Mouse (Mus musculus) heart, adult 8-10 months (tissue): Measurements from ENCODE around the gene Fcrl1. TPM values are rescaled to one million over a fixed set of nuclear protein-coding genes. Genes with fewer than 3 reads are reported as not detected.

Source experiments
- DNase-seq: peaks from one replicate; pipeline ENCODE4 v3.0.0; 2022; ENCODE audit warnings: low spot score
- total RNA-seq, 4 experiments: library from RNA; stranded (reverse); gene quantifications; 2 replicates each; pipeline ENCODE4 v1.2.4; 2022

Gene Fcrl1
- total RNA-seq, 4 experiments from 2014 or later: 0.46 TPM; not detected in 3

- no peak for DNase-seq
Observed at GRCm38 (mm10) chr3:87410605-87411004, 34.4 kb downstream of the Fcrl1 start.

- no peak for DNase-seq
Observed at GRCm38 (mm10) chr3:87411150-87411549, 35.0 kb downstream of the Fcrl1 start.

DNA sequence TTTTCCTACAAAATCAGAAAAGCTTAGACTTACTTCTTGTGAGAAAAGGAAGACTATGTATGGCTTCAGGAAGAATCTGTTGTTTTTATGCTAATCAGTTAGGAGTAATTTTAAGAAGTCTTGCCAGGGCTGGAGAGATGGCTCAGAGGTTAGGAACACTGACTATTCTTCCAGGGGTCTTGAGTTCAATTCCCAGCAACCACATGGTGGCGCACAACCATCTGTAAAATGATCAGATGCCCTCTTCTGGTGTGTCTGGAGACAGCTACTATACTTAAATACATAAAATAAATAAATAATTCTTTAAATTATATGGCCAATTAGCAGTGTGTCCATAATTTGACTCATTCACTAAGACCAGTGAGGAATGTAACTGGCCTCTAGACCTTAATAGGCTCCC, 44.5 kb downstream of the Fcrl1 start:
- DNase-seq: no peak

DNA sequence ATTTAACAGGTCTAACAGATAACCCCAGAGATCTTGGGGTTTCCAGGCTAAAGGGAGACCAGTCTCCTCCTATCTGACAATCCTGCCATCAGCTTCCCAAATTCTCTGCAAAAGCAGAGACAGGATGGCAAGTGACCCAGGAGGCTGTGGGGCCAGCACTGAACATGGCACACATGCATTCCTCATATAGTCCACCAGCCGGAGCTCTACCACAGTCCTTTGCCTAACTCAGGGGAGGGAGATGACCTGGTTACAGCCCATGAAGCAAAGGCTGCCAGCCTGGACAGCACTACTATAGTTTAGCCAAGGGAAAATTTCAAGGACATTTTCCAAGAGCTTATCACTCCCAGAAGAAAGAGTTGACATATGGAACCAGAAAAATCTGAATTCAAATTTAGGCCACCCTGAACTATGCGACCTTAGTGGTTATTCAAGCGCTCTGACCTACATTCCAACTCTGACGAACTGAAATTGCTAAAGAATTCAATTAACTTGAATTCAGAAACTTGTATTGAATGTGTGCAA, 46.3 kb downstream of the Fcrl1 start:
- no peak for DNase-seq

GRCm38 (mm10) chr3:87435479-87435878, 59.3 kb downstream of the Fcrl1 start, which contains the start of gene Fcrl5:
TSS of gene Fcrl5 (plus strand) at chr3:87435773.
- DNase-seq: no peak

- no peak for DNase-seq
Observed at GRCm38 (mm10) chr3:87440586-87440985, 64.4 kb downstream of the Fcrl1 start.

- no peak for DNase-seq
Observed at GRCm38 (mm10) chr3:87443968-87444367, 67.8 kb downstream of the Fcrl1 start.

Other genes with a start within 250 kb of the Fcrl1 start
- 1 to 10 TPM; 4.8 to 5.5 (median 5.1) TPM for gene Kirrel, start 201.6 kb upstream of the Fcrl1 start, total RNA-seq
- gene Fcrls, start 112.6 kb upstream of the Fcrl1 start, total RNA-seq: 1 to 10 TPM; 4.7 to 6.1 (median 5.4) TPM
- 1 to 10 TPM in 1 of 4 experiments, under 1 TPM in 1, not detected in 2; 0.24 to 1.5 TPM for gene Cd5l, start 18.5 kb upstream of the Fcrl1 start, total RNA-seq
- gene Fcrl5, start 59.4 kb downstream of the Fcrl1 start, total RNA-seq: under 1 TPM in 1 of 4 experiments, not detected in 3; 0.16 TPM
- 10 to 100 TPM; 16.8 to 20.4 (median 18.6) TPM for gene Etv3, start 149.0 kb downstream of the Fcrl1 start, total RNA-seq
- 10 to 100 TPM; 19.6 to 21.4 (median 20.5) TPM for gene Arhgef11, start 241.2 kb downstream of the Fcrl1 start, total RNA-seq